In genomic region chr11:45942281-45942680, GRCm38 (mm10) we compare ENCODE assay signal across 32 mouse cellular contexts. TPM values are rescaled to one million over a fixed set of nuclear protein-coding genes. Genes with fewer than 3 reads are reported as not detected.
A peak's percentile ranks its signal among the peaks of the same experiment; 100 is the strongest.
DNase-seq lines count a peak whose midpoint lies in the region; ATAC-seq and TF ChIP-seq lines count a peak whose summit lies in the region.
"Had no signal": no experiment of that assay in that cellular context is flagged by ENCODE, and none has a peak within 500 bp of the region (broad histone marks: within the 10 kb centered on the region; RNA-seq: fewer than 3 reads in every experiment).

No protein-coding gene starts in this region.

- H3K4me3 ChIP-seq in heart, embryonic 10.5 days: no peak overlapping the region
- no peak overlapping the region for H3K4me3 ChIP-seq in heart, embryonic 12.5 days
- no peak overlapping the region for H3K4me3 ChIP-seq in hindbrain, postnatal 0 days (ENCODE audit: low read length)
- no peak overlapping the region for H3K4me3 ChIP-seq in hindbrain, embryonic 14.5 days (replicated peaks; ENCODE audit: low read length)
- H3K4me3 ChIP-seq: intestine, embryonic 15.5 days had no signal

- H3K9me3 ChIP-seq in heart, embryonic 10.5 days: no peaks in the 10 kb centered on the region
- no peaks in the 10 kb centered on the region for H3K9me3 ChIP-seq in heart, embryonic 12.5 days (replicated peaks)
- H3K9me3 ChIP-seq in hindbrain, postnatal 0 days (ENCODE audit: low read length): no peaks in the 10 kb centered on the region
- no peaks in the 10 kb centered on the region for H3K9me3 ChIP-seq in hindbrain, embryonic 14.5 days (ENCODE audit: control insufficient read depth, low read length)
- H3K9me3 ChIP-seq: embryonic facial prominence, embryonic 10.5 days; embryonic facial prominence, embryonic 15.5 days; forebrain, embryonic 15.5 days; hindbrain, embryonic 13.5 days; intestine, embryonic 15.5 days; limb, embryonic 13.5 days; lung, embryonic 15.5 days; midbrain, embryonic 13.5 days had no signal

- WGBS in heart, embryonic 10.5 days: 88% methylated on average over 7 of the region's 7 CpGs
- WGBS in heart, embryonic 12.5 days: 88% methylated on average over 7 of the region's 7 CpGs
- WGBS in hindbrain, postnatal 0 days: 89% methylated on average over 7 of the region's 7 CpGs
- 92% methylated on average over 7 of the region's 7 CpGs for WGBS in hindbrain, embryonic 14.5 days

- H3K27ac ChIP-seq in heart, embryonic 10.5 days: no peak overlapping the region
- no peak overlapping the region for H3K27ac ChIP-seq in heart, embryonic 12.5 days (ENCODE audit: poor library complexity, severe bottlenecking)
- no peak overlapping the region for H3K27ac ChIP-seq in hindbrain, postnatal 0 days
- H3K27ac ChIP-seq in hindbrain, embryonic 14.5 days: no peak overlapping the region
- H3K27ac ChIP-seq: embryonic facial prominence, embryonic 10.5 days; embryonic facial prominence, embryonic 15.5 days; intestine, embryonic 15.5 days; layer of hippocampus, adult 2 months; left cerebral cortex, adult 2 months; limb, embryonic 13.5 days; lung, embryonic 15.5 days; midbrain, embryonic 13.5 days had no signal

- H3K4me2 ChIP-seq in heart, embryonic 12.5 days: no peak overlapping the region
- peak overlapping the region; percentile 83; the same call in 1 of the 2 replicates for H3K4me2 ChIP-seq in hindbrain, postnatal 0 days (ENCODE audit: low read depth, low read length)
- H3K4me2 ChIP-seq in hindbrain, embryonic 14.5 days (replicated peaks): no peak overlapping the region

- TF ChIP-seq CTCF in hindbrain, postnatal 0 days (IDR thresholded peaks at IDR 0.05; ENCODE audit: low read depth): no peak

- peaks cover 22% of the 10 kb centered on the region for H3K4me1 ChIP-seq in heart, embryonic 10.5 days
- H3K4me1 ChIP-seq in heart, embryonic 12.5 days (replicated peaks): peaks cover 39% of the 10 kb centered on the region
- H3K4me1 ChIP-seq in hindbrain, postnatal 0 days (ENCODE audit: insufficient read depth, low read length): 0 out of 2 replicates have a peak, but pooled peaks cover 6% of the 10 kb centered on the region
- H3K4me1 ChIP-seq in hindbrain, embryonic 14.5 days (replicated peaks; ENCODE audit: control insufficient read depth, insufficient read depth, low read length): peaks cover 22% of the 10 kb centered on the region; the same call in 1 of the 2 replicates
- H3K4me1 ChIP-seq: intestine, embryonic 15.5 days had no signal

- ATAC-seq in heart, embryonic 12.5 days (ENCODE audit: insufficient number of reproducible peaks, low FRiP score): no peak
- ATAC-seq in hindbrain, postnatal 0 days: no peak
- ATAC-seq in hindbrain, embryonic 14.5 days (ENCODE audit: low FRiP score): no peak
- ATAC-seq: forebrain, embryonic 15.5 days; intestine, embryonic 15.5 days; midbrain, embryonic 13.5 days had no signal

- peak; percentile 70 to 83 for DNase-seq in adrenal gland, adult (ENCODE audit: inconsistent age in 2 of 2, low spot score in 1 of 2)
- DNase-seq in adrenal gland, postnatal 4 days (ENCODE audit: low spot score in 2 of 2): no peak
- DNase-seq in heart, embryonic 10.5 days (ENCODE audit: low spot score): peak; percentile 45
- DNase-seq in hindbrain, postnatal 0 days (ENCODE audit: low spot score): no peak
- no peak for DNase-seq in hindbrain, embryonic 14.5 days (ENCODE audit: low spot score)
- DNase-seq in adrenal gland, postnatal 25 days: peak; percentile 38
- no peak for DNase-seq in lung, postnatal 10 days
- DNase-seq: cerebellum, adult 18-20 months; cerebellum, postnatal 25 days; heart, postnatal 14 days; kidney, adult 2 months; kidney, postnatal 36 days; lung, postnatal 36 days; right cerebral cortex, adult 18-20 months; spleen, adult 18-20 months; thymus, postnatal 14 days had no signal

- H3K27me3 ChIP-seq in heart, embryonic 10.5 days (ENCODE audit: insufficient read depth, poor library complexity, severe bottlenecking): no peaks in the 10 kb centered on the region
- no peaks in the 10 kb centered on the region for H3K27me3 ChIP-seq in heart, embryonic 12.5 days (replicated peaks)
- H3K27me3 ChIP-seq in hindbrain, postnatal 0 days (ENCODE audit: insufficient read depth, low read length): no peaks in the 10 kb centered on the region
- no peaks in the 10 kb centered on the region for H3K27me3 ChIP-seq in hindbrain, embryonic 14.5 days (ENCODE audit: control insufficient read depth, insufficient read depth, low read length)
- H3K27me3 ChIP-seq: CH12.LX; embryonic facial prominence, embryonic 15.5 days; forebrain, embryonic 15.5 days; hindbrain, embryonic 13.5 days; intestine, embryonic 15.5 days; limb, embryonic 13.5 days; lung, embryonic 15.5 days; midbrain, embryonic 13.5 days had no signal

- H3K9ac ChIP-seq in heart, embryonic 12.5 days: no peak overlapping the region
- H3K9ac ChIP-seq in hindbrain, postnatal 0 days (replicated peaks; ENCODE audit: low read length): no peak overlapping the region
- H3K9ac ChIP-seq in hindbrain, embryonic 14.5 days: no peak overlapping the region
- H3K9ac ChIP-seq: embryonic facial prominence, embryonic 15.5 days; intestine, embryonic 15.5 days; lung, embryonic 15.5 days had no signal

- peaks cover 7% of the 10 kb centered on the region; the same call in 1 of the 2 replicates for H3K36me3 ChIP-seq in heart, embryonic 10.5 days
- H3K36me3 ChIP-seq in heart, embryonic 12.5 days: peaks cover 2% of the 10 kb centered on the region
- no peaks in the 10 kb centered on the region for H3K36me3 ChIP-seq in hindbrain, postnatal 0 days (ENCODE audit: insufficient read depth, low read length)
- peaks cover 4% of the 10 kb centered on the region for H3K36me3 ChIP-seq in hindbrain, embryonic 14.5 days (replicated peaks; ENCODE audit: control insufficient read depth, insufficient read depth)

RNA-seq across cellular contexts. Expression of gene Lsm11, which starts 2.5 kb away (rescaled TPM):
- 10 to 100 TPM; 10.0 to 12.4 TPM for total RNA-seq in adrenal gland, postnatal 4 days (2021)
- 7.6 and 8.5 TPM in 2 replicates for polyA plus RNA-seq in heart, embryonic 10.5 days (2016; fragmentation: Nextera tagmentation; extraction: Ambion mirVana)
- polyA plus RNA-seq in heart, embryonic 12.5 days (2016; fragmentation: Nextera tagmentation; extraction: Ambion mirVana): 13.1 and 14.3 TPM in 2 replicates
- 92.6 and 96.2 TPM in 2 replicates for total RNA-seq in hindbrain, postnatal 0 days (2014; rRNA removed)
- 27.5 and 31.0 TPM in 2 replicates for polyA plus RNA-seq in hindbrain, postnatal 0 days (2015; fragmentation: Nextera tagmentation; extraction: Ambion mirVana)
- 30.5 and 36.2 TPM in 2 replicates for polyA plus RNA-seq in hindbrain, embryonic 14.5 days (2014; fragmentation: Nextera tagmentation; extraction: Ambion mirVana)
- total RNA-seq in adrenal gland, postnatal 25 days (2021): 10.4 and 12.8 TPM in 2 replicates

RNA-seq across cellular contexts. Expression of gene Thg1l, which starts 13.0 kb away (rescaled TPM):
- total RNA-seq in adrenal gland, postnatal 4 days (2021): 10 to 100 TPM; 21.2 to 21.3 TPM
- polyA plus RNA-seq in heart, embryonic 10.5 days (2016; fragmentation: Nextera tagmentation; extraction: Ambion mirVana): 9.0 and 9.9 TPM in 2 replicates
- 8.6 and 9.2 TPM in 2 replicates for polyA plus RNA-seq in heart, embryonic 12.5 days (2016; fragmentation: Nextera tagmentation; extraction: Ambion mirVana)
- 11.4 and 13.3 TPM in 2 replicates for total RNA-seq in hindbrain, postnatal 0 days (2014; rRNA removed)
- 8.8 and 10.6 TPM in 2 replicates for polyA plus RNA-seq in hindbrain, postnatal 0 days (2015; fragmentation: Nextera tagmentation; extraction: Ambion mirVana)
- 8.7 and 9.4 TPM in 2 replicates for polyA plus RNA-seq in hindbrain, embryonic 14.5 days (2014; fragmentation: Nextera tagmentation; extraction: Ambion mirVana)
- total RNA-seq in adrenal gland, postnatal 25 days (2021): 20.3 and 21.0 TPM in 2 replicates

RNA-seq across cellular contexts. Expression of gene Sox30, which starts 37.8 kb away (rescaled TPM):
- under 1 TPM; 0.34 to 0.67 TPM for total RNA-seq in adrenal gland, postnatal 4 days (2021)
- 0.05 and 0.20 TPM in 2 replicates for polyA plus RNA-seq in heart, embryonic 10.5 days (2016; fragmentation: Nextera tagmentation; extraction: Ambion mirVana)
- polyA plus RNA-seq in heart, embryonic 12.5 days (2016; fragmentation: Nextera tagmentation; extraction: Ambion mirVana): 0.46 and 0.64 TPM in 2 replicates
- total RNA-seq in hindbrain, postnatal 0 days (2014; rRNA removed): 0.93 TPM in 1 of 2 replicates, not detected in the other
- 0.08 and 0.09 TPM in 2 replicates for polyA plus RNA-seq in hindbrain, postnatal 0 days (2015; fragmentation: Nextera tagmentation; extraction: Ambion mirVana)
- polyA plus RNA-seq in hindbrain, embryonic 14.5 days (2014; fragmentation: Nextera tagmentation; extraction: Ambion mirVana): 0.08 and 0.09 TPM in 2 replicates
- 0.36 and 0.62 TPM in 2 replicates for total RNA-seq in adrenal gland, postnatal 25 days (2021)
- total RNA-seq: CH12.LX; gastrocnemius, adult 8-10 months; megakaryocyte, adult 5-6 weeks; monocyte, adult 5-6 weeks had no signal
- polyA plus RNA-seq: liver, embryonic 16.5 days had no signal

Comparison
In these comparisons a context has a peak if more than half of its experiments do, and no peak if none do; other contexts are left out.
1. DNase-seq: peak in adrenal gland, adult (2 of 2), heart, embryonic 10.5 days (single experiment) and adrenal gland, postnatal 25 days (single experiment); none in adrenal gland, postnatal 4 days (0 of 2), hindbrain, postnatal 0 days (single experiment), hindbrain, embryonic 14.5 days (single experiment) and lung, postnatal 10 days (single experiment).